Mouse (Mus musculus) left cerebral cortex, adult 18-20 months (tissue): Measurements from ENCODE around the gene Chst8. TPM values are rescaled to one million over a fixed set of nuclear protein-coding genes. Genes with fewer than 3 reads are reported as not detected.

Source experiments
- DNase-seq, 2 experiments: peaks; one replicate each; pipeline ENCODE4 v3.0.0; 2021 to 2022; ENCODE audit warnings: low spot score in 2 of 2, mixed read lengths in 1 of 2
- long read RNA-seq, 2 experiments: library from polyadenylated mRNA; stranded (forward); transcript quantifications; one replicate each; pipeline ENCODE4 v2.0.0; 2021
- total RNA-seq, 2 experiments: library from RNA; stranded (reverse); gene quantifications; 2 replicates each; pipeline ENCODE4 v1.2.3; 2021

Chst8 gene
- total RNA-seq = 10 to 100 TPM; 22.4 to 27.9 TPM
- long read RNA-seq, experiment 1, transcript Chst8-201 (4 exons, 2,372 nt) = major isoform, 11 of 13 reads
- long read RNA-seq, experiment 1, partial matches to known transcripts = 0 of 13 reads
- long read RNA-seq, experiment 1, other reads (novel, unspliced or antisense) = 2 of 13 reads
- long read RNA-seq, experiment 2, transcript Chst8-201 (4 exons, 2,372 nt) = major isoform, 13 of 17 reads
- long read RNA-seq, experiment 2, partial matches to known transcripts = 0 of 17 reads
- long read RNA-seq, experiment 2, other reads (novel, unspliced or antisense) = 4 of 17 reads

DNA sequence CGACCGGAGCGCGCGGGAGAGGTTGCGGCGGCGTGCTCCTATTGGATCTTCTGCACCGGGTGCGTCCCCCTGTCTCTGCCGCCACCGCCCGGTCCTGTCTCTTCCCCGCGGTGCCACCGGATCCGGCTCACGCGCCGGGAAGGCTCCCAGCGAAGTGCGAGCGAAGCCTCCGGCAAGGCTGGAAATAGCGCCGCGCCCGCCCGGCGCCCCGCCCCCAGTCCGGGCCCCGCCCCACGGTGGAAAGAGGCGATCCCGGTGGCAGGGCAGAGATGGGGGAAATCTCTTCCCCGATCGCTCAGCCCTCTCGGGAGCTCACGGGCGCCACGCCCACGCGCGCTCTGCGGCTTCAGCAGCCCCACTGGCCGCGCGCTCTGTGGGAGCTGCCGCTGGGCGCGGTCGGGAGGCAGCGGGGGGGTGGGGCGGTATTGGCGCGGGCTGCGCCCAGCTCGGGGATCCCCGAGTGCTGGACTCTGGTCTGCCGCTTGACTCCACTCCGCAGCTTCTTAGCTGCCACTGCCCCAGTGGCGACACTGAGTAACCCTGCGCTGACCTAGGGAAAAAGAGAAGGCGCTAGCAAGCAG, at the start of gene Chst8:
Gene Chst8, minus strand, starts transcription at position 181 of the 581 bp plus-strand sequence.
- peak; percentile 72 to 80 for DNase-seq

GRCm38 (mm10) chr7:34858291-34858690, 45.8 kb upstream of the Chst8 start:
- no peak for DNase-seq

DNA sequence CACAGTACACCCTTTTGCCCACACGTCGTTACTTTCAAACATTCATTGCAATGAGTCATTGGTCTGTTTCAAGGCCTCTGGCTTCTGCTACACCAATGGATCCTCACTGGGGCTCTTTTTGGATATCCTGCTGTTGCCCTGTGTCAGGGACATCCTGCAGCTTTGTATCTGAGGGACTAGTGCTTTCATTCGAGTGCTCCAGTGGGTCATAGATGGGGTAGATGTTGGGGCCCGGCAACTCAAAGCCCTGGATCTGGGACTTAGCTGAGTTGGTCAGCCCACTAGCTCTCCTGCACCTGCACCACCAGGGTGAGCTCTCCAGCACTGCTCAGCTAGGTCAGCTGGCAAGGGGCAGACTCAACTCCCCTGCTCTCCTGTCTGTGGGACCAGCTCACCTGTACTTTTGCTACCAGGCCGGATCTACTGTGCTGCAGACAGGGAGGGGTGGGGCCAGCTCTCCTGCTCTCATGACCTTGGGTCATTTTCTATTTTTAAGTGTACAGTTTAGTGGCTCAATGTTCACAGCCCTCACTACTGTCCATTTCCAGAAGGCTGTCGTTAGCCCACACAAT, 42.4 kb upstream of the Chst8 start:
- no peak for DNase-seq

DNA sequence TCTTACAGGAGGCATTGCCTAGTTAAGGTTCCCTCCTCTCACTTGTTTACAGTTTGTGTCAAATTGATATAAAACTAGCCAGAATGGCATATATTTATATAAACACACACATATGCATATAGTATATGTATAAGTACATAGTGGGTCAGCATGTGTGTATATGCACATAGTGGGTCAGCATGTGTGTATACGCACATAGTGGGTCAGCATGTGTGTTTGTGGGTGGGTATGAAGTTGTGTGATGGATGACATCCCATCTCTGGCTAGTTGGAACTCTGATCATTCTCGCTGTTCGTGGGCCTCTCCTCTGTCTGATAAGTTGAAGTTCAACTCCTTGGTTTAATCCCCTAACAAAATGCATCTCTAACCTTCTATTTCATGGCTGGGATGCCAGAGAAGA, 40.9 kb upstream of the Chst8 start:
- no peak for DNase-seq

DNA sequence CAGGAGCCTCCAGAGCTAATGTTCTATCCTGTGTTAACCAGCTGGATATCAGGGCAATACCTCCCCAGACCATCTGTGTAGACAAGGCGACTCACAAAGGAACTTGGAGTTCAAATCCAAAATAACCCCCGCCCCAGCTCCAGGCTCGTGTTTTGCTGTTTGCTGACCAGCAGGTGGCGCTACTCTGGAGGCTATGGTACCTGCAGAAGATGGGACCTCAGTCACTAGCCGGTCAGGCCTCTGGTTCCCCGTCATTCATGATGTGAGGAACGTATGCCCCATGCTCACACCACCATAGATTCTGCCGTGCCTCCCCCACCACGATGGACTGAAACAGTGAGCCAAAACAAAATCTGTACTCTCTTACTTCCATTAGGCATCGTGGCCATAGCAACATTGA, 37.1 kb upstream of the Chst8 start:
- no peak for DNase-seq

DNA sequence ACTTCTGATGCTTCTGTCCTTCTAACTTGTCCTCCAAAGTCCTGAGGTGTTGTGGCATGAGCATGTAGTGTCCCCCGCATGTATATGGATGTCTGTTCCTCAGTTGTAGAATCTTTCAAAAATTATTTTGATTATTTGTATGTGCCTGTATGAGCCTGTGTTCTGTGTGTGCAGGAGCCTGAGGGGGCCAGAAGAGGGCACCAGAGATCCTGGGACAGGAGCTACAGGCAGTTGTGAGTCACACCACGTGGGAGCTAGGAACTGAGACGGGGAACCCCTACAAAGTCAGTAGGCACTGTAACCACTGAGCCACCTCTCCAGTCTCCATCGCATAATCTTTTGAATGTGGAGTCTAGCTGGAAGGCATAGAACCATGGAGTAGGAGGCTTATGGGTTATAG, 36.3 kb upstream of the Chst8 start:
- no peak for DNase-seq

- DNase-seq = no peak
These were observed 35.4 kb upstream of the Chst8 start for GRCm38 (mm10) chr7:34847900-34848299.

DNA sequence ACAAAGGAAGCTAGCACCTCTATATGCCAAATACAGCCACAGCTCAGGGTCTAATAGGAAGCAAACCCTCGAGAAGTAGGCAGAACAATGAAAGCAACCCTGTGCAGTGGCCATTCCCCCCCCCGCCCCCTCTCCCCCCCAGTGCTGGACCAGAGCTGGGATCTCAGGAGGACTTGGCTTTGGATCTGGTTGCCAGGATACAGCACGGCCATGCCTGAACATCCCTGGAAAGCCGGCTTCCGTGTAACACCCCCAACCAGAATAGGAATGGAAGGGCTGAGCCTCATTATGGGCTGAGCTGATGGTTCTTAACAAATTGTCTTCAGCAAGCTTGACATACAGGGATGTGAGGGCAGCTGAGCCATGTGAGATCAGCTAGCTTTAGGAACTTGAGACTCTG, 34.9 kb upstream of the Chst8 start:
- no peak for DNase-seq

GRCm38 (mm10) chr7:34838749-34839148, 26.2 kb upstream of the Chst8 start:
- DNase-seq = no peak

DNA sequence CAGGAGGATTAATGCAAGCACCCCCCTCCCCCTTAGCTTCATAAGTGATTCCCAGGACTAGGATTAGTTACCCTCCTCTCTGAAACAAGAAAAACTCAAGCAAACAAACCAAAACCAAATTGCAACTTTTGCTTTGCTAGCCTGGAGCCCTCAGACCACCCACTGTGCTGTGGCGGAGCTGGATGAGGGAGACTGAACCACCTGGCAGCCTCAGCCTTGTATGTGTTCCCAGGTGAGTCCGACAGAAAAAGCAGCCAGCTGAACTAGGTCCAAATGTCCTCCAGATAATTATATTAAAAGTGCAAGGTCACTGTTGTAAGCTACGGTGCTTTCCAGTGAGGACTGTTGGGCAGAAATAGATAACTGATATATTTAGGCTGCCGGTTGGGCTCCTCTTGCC, 25.7 kb upstream of the Chst8 start:
- no peak for DNase-seq

GRCm38 (mm10) chr7:34826255-34826909, 13.9 kb upstream of the Chst8 start:
- no peak for DNase-seq

DNA sequence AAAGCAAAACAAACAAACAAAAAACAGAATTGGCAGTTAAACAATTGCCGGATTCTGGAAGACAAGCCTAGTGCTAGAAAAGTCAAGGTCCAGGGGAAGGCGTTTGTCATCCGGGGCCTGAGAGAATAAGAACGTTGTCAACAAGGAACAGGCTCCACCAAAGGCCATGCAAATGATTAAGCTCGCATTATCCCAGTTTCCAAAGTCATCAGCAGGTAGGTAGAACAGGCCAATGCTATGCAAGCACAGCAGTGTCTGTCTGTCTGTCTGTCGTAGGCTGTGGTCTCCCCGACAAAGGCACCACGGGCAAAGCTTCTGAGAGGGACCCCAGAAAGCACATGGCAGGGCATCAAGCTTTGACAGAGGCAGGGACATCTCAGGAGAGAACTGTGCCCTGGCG, 9.1 kb upstream of the Chst8 start:
- DNase-seq = no peak

GRCm38 (mm10) chr7:34820554-34820953, 8.0 kb upstream of the Chst8 start:
- no peak for DNase-seq

DNA sequence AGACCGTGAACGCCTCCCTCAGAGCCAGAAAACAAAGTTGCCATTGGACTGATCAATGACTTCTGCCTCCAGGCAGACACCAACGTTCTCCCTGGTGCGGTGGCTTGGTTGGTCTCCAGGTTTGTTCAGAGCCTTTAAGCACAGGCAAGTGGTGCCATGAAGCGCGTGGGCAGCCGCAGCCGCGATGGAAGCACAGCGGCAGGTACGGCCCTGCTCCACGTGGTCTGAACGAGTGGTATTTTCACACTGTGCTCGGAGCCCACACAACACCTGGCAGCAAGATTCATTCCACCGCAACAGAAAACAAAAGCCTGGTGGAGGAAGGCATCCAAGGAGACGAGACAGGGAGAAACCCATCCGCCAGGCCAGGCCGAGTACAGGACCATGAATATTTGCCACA, 7.3 kb upstream of the Chst8 start:
- DNase-seq = peak; percentile 68 to 69

- no peak for DNase-seq
These were observed 6.1 kb upstream of the Chst8 start for GRCm38 (mm10) chr7:34818660-34819059.

- no peak for DNase-seq
These were observed 4.5 kb upstream of the Chst8 start for GRCm38 (mm10) chr7:34816981-34817380.

GRCm38 (mm10) chr7:34814801-34815200, 2.3 kb upstream of the Chst8 start:
- no peak for DNase-seq

- DNase-seq = peak; percentile 22 to 43
These were observed 682 bp downstream of the Chst8 start for GRCm38 (mm10) chr7:34811531-34812526.

DNA sequence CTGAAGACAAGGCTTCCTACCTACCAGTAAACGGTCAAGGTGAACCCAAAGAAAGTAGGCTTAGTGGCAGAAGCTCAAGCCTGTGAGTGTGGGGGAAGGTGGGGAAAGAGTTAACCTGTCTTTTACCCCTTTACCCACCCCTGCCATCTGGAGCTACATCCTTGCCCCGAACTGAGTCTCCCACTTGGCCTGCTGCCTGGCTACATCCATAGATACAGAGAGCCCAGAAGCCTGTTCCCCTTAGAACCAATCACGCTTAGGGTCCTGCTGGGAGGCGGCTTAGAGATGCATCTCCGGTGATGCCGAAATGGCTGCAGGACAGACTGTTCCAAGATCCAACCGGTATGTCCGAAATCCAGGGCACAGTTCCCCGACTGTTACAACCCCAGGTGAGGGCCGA, 1.5 kb downstream of the Chst8 start:
- no peak for DNase-seq

- DNase-seq = peak; percentile 57 to 59
These were observed 6.2 kb downstream of the Chst8 start for GRCm38 (mm10) chr7:34806307-34806706.

DNA sequence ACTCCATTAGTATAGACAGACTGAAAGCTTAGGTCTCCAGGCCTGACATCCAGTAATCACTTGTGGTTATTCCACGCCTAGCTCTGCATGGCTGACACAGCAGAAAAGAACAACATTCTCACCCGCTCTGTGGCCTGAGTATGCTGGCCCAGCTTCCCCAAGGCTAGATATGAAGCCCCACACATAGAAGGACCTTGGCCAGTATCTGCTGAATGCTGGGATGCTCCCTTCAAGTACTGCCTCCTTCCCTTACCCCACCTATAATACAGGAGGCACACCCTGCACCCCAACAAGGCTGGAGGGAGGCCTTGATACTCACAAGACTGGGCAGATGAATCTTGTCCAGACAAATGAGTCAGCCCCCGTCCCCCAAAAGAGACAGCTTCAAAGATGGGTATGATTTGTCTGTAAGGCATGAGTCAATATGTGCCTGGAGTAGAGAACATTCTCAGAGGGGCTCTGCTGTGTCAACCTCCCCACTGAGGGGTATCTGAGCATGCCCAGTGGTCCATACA, 6.8 kb downstream of the Chst8 start:
- DNase-seq = no peak
